Mouse (Mus musculus) ES-E14 (cell line): ENCODE results near the gene Hmgcl. TPM values are rescaled to one million over a fixed set of nuclear protein-coding genes. Genes with fewer than 3 reads are reported as not detected.

Source experiments
- DNase-seq: peaks from one replicate; pipeline ENCODE4 v3.0.0-alpha.2; 2013; ENCODE audit warnings: low read depth, low spot score
- H3K27ac ChIP-seq: 2 replicates; pipeline ENCODE4 v1.5.1; 2012; ENCODE audit warnings: low read depth, mild to moderate bottlenecking, low read length, moderate library complexity, mixed read lengths; ENCODE audit not compliant: poor library complexity, insufficient read depth, severe bottlenecking
- H3K36me3 ChIP-seq: 2 replicates; pipeline ENCODE4 v1.6.1; 2012; ENCODE audit warnings: mild to moderate bottlenecking, low read length, moderate library complexity, mixed read lengths; ENCODE audit not compliant: control insufficient read depth, poor library complexity, insufficient read depth, severe bottlenecking
- H3K4me1 ChIP-seq, 2 experiments: fragments of 150-350 bp in 1 of 2; sonication (generic) in 1 of 2; 2 replicates each; pipeline ENCODE4 v1.6.1; 2012; ENCODE audit warnings: low read length in 2 of 2, mild to moderate bottlenecking in 1 of 2, mixed read lengths in 1 of 2; ENCODE audit not compliant: control insufficient read depth in 2 of 2, insufficient read depth in 2 of 2, poor library complexity in 1 of 2
- H3K4me3 ChIP-seq, 2 experiments: fragments of 150-350 bp in 1 of 2; sonication (generic) in 1 of 2; 2 replicates each; pipeline ENCODE4 v1.5.1; 2012; ENCODE audit warnings: low read length in 2 of 2, low read depth in 1 of 2, mild to moderate bottlenecking in 1 of 2, mixed read lengths in 1 of 2; ENCODE audit not compliant: insufficient read depth in 1 of 2, poor library complexity in 1 of 2, severe bottlenecking in 1 of 2
- H3K9ac ChIP-seq: 2 replicates; pipeline ENCODE4 v1.6.1; 2012; ENCODE audit warnings: low read depth, mild to moderate bottlenecking, low read length, mixed read lengths; ENCODE audit not compliant: poor library complexity, insufficient read depth, severe bottlenecking
- H3K9me3 ChIP-seq: fragments of 150-350 bp; sonication (generic); 2 replicates; pipeline ENCODE4 v1.6.1; 2012; ENCODE audit warnings: low read depth, mild to moderate bottlenecking, low read length; ENCODE audit not compliant: control insufficient read depth, insufficient read depth
- CHD2 ChIP-seq: IDR thresholded peaks from 2 replicates; pipeline ENCODE4 v1.6.1; 2014; ENCODE audit warnings: mild to moderate bottlenecking, low read depth, low read length, inconsistent platforms
- HCFC1 ChIP-seq: IDR thresholded peaks from 2 replicates; pipeline ENCODE4 v1.6.1; 2012; ENCODE audit warnings: low read length, inconsistent platforms, borderline replicate concordance; ENCODE audit not compliant: insufficient read depth
- MAFK ChIP-seq: IDR thresholded peaks from 2 replicates; pipeline ENCODE4 v1.6.1; 2014; ENCODE audit warnings: mild to moderate bottlenecking, low read depth, low read length, inconsistent platforms; ENCODE audit not compliant: insufficient read depth
- ZC3H11A ChIP-seq: IDR thresholded peaks from 2 replicates; pipeline ENCODE4 v1.6.1; 2012; ENCODE audit warnings: low read depth, mild to moderate bottlenecking, inconsistent platforms, low read length, borderline replicate concordance
- ZNF384 ChIP-seq: IDR thresholded peaks from 2 replicates; pipeline ENCODE4 v1.6.1; 2012; ENCODE audit warnings: low read depth, low read length, inconsistent platforms
- in situ Hi-C, 2 experiments: fragments of 600-800 bp; cut with MboI; formaldehyde crosslinking; loops; one replicate each; pipeline ENCODE4 v1.15.1; 2025; ENCODE audit warnings: low sequenced_read_pairs in 2 of 2, inconsistent platforms in 1 of 2; ENCODE audit not compliant: unreplicated experiment in 2 of 2
- total RNA-seq: library from RNA; depleted of rRNA; stranded (reverse); fragments of 300-350 nt; gene quantifications from 2 replicates; pipeline ENCODE4 v1.2.3, GENCODE M21; 2012

Hmgcl gene
- total RNA-seq, 1 experiment: 15.6 TPM

DNA sequence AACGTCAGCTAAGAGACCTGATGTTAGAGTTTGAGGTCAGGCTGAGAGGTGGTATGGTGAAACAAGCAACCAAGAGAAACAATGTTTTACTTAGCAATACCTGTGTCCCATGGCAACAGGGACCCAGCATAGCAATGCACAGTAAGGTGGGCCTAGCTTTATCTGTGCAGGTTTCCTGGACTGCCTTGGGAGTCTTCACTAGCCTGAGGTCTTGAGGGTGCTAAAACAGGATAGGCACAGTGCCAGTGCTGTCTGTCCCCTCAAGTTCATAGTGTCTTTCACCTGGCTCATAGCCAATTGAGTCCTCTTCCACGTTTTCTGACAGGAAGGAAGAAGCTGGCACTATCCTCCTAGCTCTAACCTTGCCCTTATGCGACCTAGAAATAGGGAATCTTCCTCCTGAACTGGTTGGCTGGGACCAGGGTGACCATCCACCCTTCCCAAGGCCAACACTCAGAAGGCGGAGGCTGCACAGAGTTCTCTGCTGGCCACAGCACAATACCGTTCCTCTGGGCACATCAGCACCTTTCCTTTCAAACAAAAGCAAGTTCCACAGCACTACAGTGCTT is 57.9 kb downstream of the Hmgcl start:
- in situ Hi-C loops: no loop called here
- H3K9me3 ChIP-seq: no peaks in the 10 kb centered on the region
- H3K27ac ChIP-seq: no peak overlapping the region
- peaks cover 48% of the 10 kb centered on the region for H3K36me3 ChIP-seq
- no peak overlapping the region for H3K4me3 ChIP-seq
- no peak overlapping the region for H3K9ac ChIP-seq
- TF ChIP-seq ZNF384 (no peak), ZC3H11A (no peak), CHD2 (no peak), MAFK (no peak), HCFC1 (no peak)
- H3K4me1 ChIP-seq: no peaks in the 10 kb centered on the region
- no peak for DNase-seq

GRCm38 (mm10) chr4:136004921-136005320 is 58.7 kb downstream of the Hmgcl start:
- TF ChIP-seq CHD2 (no peak), HCFC1 (no peak), MAFK (no peak), ZNF384 (no peak), ZC3H11A (no peak)
- H3K36me3 ChIP-seq: peaks cover 51% of the 10 kb centered on the region
- in situ Hi-C loops: no loop called here

GRCm38 (mm10) chr4:136006821-136007220 is 60.6 kb downstream of the Hmgcl start:
- H3K4me1 ChIP-seq: no peaks in the 10 kb centered on the region
- H3K9ac ChIP-seq: no peak overlapping the region
- no peaks in the 10 kb centered on the region for H3K9me3 ChIP-seq
- no peak for TF ChIP-seq ZNF384
- TF ChIP-seq CHD2: no peak
- TF ChIP-seq HCFC1: no peak
- TF ChIP-seq MAFK: no peak
- TF ChIP-seq ZC3H11A: no peak
- peaks cover 65% of the 10 kb centered on the region for H3K36me3 ChIP-seq
- no peak overlapping the region for H3K4me3 ChIP-seq
- no peak overlapping the region for H3K27ac ChIP-seq
- DNase-seq: no peak
- in situ Hi-C loops: no loop called here

More at GRCm38 (mm10) chr4:136004921-136005320, 58.7 kb downstream of the Hmgcl start:
- Histone ChIP-seq H3K4me3 (no peak overlapping the region), H3K27ac (no peak overlapping the region), H3K9me3 (no peaks in the 10 kb centered on the region), H3K4me1 (no peaks in the 10 kb centered on the region), H3K9ac (no peak overlapping the region)
- no peak for DNase-seq

DNA sequence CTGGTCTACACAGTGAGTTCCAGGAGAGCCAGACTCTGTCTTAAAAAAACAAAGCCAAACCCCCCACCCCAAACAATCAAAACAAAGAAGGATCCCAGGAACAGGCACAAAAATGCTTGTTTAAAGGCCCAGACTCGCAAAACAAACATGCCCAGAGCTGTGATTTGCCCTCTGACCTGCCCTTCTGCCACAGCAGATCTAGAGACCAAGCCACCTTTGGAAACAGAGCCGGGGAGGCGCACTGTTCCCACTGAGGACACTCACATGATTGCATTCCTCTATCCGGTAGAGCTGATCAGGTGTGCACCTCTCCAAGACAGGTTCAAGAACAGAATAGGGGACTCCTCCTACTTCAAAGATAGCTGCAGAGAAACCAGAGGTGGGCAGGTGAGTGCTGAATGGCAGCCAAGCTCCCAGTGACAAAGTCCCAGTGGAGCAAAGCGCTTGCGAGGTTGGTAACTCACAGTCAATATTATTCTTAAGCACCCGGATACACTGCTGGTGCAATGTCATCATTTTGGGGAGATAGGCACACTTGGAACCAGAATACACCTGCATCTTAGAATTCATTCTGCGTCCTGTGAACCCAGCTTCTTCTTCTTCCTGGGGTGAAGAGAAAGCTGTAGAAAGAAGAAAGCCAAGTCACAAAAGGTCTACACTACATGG is 62.7 kb downstream of the Hmgcl start:
- H3K4me1 ChIP-seq: no peaks in the 10 kb centered on the region
- TF ChIP-seq HCFC1 (no peak), MAFK (no peak), ZC3H11A (no peak), CHD2 (no peak), ZNF384 (no peak)
- no peak overlapping the region for H3K27ac ChIP-seq
- in situ Hi-C loops: no loop called here
- no peaks in the 10 kb centered on the region for H3K9me3 ChIP-seq
- no peak overlapping the region for H3K4me3 ChIP-seq
- H3K9ac ChIP-seq: no peak overlapping the region
- peaks cover 56% of the 10 kb centered on the region for H3K36me3 ChIP-seq
- no peak for DNase-seq
